Mouse (Mus musculus) G1E (cell line): ENCODE measurements at regions not wholly inside any gene's neighbourhood (a gene's known extent, or its start where the extent isn't known, plus 50 kb on each side); places are given as distances from the start of the nearest gene placed in this dataset.

ENCODE experiments used
- ATAC-seq: 2 replicates; pipeline ENCODE4 v1.8.0; 2016; ENCODE audit warnings: mild to moderate bottlenecking; ENCODE audit not compliant: insufficient number of reproducible peaks, poor library complexity, low FRiP score, severe bottlenecking; ENCODE audit errors: extremely low read depth
- DNase-seq: peaks from one replicate; pipeline ENCODE4 v3.0.0; 2012; ENCODE audit warnings: low spot score
- H3K27me3 ChIP-seq: 2 replicates; pipeline ENCODE4 v1.6.1; 2012; ENCODE audit warnings: mild to moderate bottlenecking, low read length, inconsistent platforms; ENCODE audit not compliant: insufficient read depth
- H3K36me3 ChIP-seq: replicated peaks from 2 replicates; pipeline ENCODE3; 2012; ENCODE audit warnings: mild to moderate bottlenecking, inconsistent platforms
- H3K4me1 ChIP-seq: 2 replicates; pipeline ENCODE4 v1.6.1; 2012; ENCODE audit warnings: low read depth, low read length, inconsistent platforms, mixed read lengths; ENCODE audit not compliant: insufficient read depth
- H3K4me3 ChIP-seq: 2 replicates; pipeline ENCODE4 v1.5.1; 2012; ENCODE audit warnings: low read depth, mild to moderate bottlenecking, inconsistent platforms, low read length, moderate library complexity, mixed read lengths
- H3K9me3 ChIP-seq: replicated peaks from 2 replicates; pipeline ENCODE4 v1.6.1; 2012; ENCODE audit warnings: inconsistent platforms
- CTCF ChIP-seq: IDR thresholded peaks from 2 replicates; pipeline ENCODE4 v1.5.1; 2012; ENCODE audit warnings: low read depth, low read length, inconsistent platforms, mixed read lengths
- GATA1 ChIP-seq: IDR thresholded peaks from 2 replicates; pipeline ENCODE4 v1.6.1; 2012; ENCODE audit warnings: borderline replicate concordance, low read length, inconsistent platforms, mixed read lengths
- GATA2 ChIP-seq: IDR thresholded peaks from 2 replicates; pipeline ENCODE4 v1.6.1; 2012; ENCODE audit warnings: low read depth, low read length, inconsistent platforms, borderline replicate concordance
- POLR2AphosphoS5 ChIP-seq: IDR thresholded peaks from 2 replicates; pipeline ENCODE4 v1.6.1; 2012; ENCODE audit warnings: low read depth, low read length, inconsistent platforms; ENCODE audit not compliant: insufficient replicate concordance
- TAL1 ChIP-seq: conservative IDR thresholded peaks from 2 replicates; pipeline ENCODE4 v1.6.1; 2012; ENCODE audit warnings: low read depth, low read length, inconsistent platforms, mixed read lengths

GRCm38 (mm10) chr8:126662797-126663784, 69.3 kb upstream of the Irf2bp2 start:
- ATAC-seq (0 out of 2 replicates have a peak, but pooled peaks have one; percentile 6), DNase-seq (no peak)
- no peaks in the 10 kb centered on the region for H3K9me3 ChIP-seq
- peaks cover 86% of the 10 kb centered on the region for H3K4me1 ChIP-seq
- TF ChIP-seq GATA1 (no peak), GATA2 (no peak), TAL1 (no peak), CTCF (no peak), POLR2AphosphoS5 (no peak)
- H3K4me3 ChIP-seq = no peak overlapping the region; the same call in 1 of the 2 replicates
- H3K36me3 ChIP-seq = no peaks in the 10 kb centered on the region
- no peaks in the 10 kb centered on the region for H3K27me3 ChIP-seq

DNA sequence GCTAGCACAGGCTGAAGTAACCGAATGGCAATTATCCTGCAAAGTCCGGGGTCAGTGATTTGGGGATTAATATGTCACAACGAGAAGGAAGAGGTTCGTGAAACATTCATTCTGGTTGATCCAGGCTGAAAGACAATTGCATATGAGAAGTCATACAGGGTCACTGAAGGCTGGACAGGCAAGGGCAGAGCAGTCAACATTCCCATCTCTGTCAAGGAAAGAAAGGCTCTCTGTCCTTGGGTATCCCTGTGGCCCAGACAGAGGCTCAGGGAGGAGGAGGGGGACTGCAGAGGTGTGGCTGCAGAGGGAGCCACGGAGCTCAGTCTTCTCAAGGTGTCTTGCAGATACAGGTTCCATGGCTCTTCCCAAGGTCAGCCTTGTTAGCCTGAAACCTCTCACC, 68.4 kb upstream of the Irf2bp2 start:
- DNase-seq (no peak), ATAC-seq (no peak)
- Histone ChIP-seq H3K9me3 (no peaks in the 10 kb centered on the region), H3K27me3 (no peaks in the 10 kb centered on the region), H3K4me3 (no peak overlapping the region), H3K36me3 (no peaks in the 10 kb centered on the region), H3K4me1 (peaks cover 77% of the 10 kb centered on the region)
- TF ChIP-seq GATA2 (no peak), GATA1 (no peak), TAL1 (no peak), POLR2AphosphoS5 (no peak), CTCF (no peak)

DNA sequence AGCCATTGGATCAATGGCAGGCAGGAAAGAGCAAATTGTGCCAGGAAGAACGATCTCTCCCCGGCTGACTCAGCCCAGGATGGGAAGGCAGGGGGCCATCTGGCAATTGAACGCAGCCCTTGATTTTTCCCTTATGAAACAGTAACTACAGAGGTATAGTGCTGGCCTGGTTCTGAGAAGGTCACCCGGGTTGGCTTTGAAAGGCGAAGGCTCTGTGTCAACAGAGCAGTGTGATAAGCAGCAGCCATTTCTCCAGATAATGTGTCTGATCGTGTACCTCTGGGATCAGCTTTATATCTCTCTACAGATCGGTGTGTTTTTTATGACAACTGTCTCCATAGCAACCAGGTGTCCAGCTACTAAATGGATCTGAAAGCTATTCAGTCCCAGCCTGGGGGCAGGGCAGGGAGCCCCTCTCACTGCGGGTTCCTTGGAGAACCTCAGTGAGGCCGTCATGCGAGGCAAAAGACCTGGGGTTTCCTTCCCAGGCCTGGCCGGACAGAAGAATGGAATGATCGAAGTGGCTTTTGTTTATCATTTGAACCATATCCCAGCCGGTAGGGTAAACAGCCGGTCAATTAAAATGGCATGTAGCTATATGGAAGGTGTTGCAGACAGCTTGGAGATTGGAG, 67.8 kb upstream of the Irf2bp2 start:
- no peak for TF ChIP-seq GATA2
- Histone ChIP-seq H3K4me1 (peaks cover 72% of the 10 kb centered on the region), H3K27me3 (no peaks in the 10 kb centered on the region), H3K4me3 (no peak overlapping the region; the same call in 1 of the 2 replicates), H3K36me3 (no peaks in the 10 kb centered on the region), H3K9me3 (no peaks in the 10 kb centered on the region)
- no peak for ATAC-seq
- no peak for DNase-seq

DNA sequence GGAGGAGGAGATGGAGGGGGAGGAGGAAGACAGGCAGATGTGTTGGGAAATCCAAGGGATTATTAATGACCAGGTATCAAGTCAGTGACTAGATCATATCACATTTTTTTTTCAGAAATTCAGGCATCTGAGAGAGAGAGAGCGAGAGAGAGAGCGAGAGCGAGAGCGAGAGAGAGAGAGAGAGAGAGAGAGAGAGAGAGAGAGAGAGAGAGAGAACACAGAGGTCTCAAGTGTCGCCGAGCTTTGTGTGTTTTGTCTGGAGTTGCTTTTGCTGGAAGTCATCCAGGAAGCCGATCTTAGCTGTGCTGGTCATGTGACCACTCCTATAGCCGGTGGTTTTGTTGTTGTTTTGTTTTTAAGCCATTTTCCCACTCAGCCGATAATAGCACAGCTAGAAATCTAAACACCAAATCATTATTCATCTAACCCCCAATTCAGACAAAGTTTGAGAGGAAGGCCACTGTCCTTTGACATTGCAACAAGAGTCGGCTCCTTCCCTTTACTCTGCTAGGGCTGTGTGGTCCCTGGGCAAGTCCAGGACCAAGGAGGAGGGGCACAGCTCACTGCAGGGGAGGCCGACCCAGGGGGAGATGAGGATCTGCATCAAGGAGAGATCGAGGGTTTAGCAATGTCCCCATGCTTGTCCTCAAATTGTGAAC, 67.0 kb upstream of the Irf2bp2 start:
- no peaks in the 10 kb centered on the region for H3K27me3 ChIP-seq
- peaks cover 68% of the 10 kb centered on the region for H3K4me1 ChIP-seq
- no peak overlapping the region; the same call in 1 of the 2 replicates for H3K4me3 ChIP-seq
- ATAC-seq (no peak), DNase-seq (no peak)
- H3K9me3 ChIP-seq = no peaks in the 10 kb centered on the region
- TF ChIP-seq CTCF (no peak), GATA2 (no peak), TAL1 (no peak), GATA1 (no peak), POLR2AphosphoS5 (no peak)
- no peaks in the 10 kb centered on the region for H3K36me3 ChIP-seq

- Histone ChIP-seq H3K9me3 (no peaks in the 10 kb centered on the region), H3K27me3 (no peaks in the 10 kb centered on the region), H3K4me3 (no peak overlapping the region), H3K36me3 (no peaks in the 10 kb centered on the region), H3K4me1 (peaks cover 65% of the 10 kb centered on the region)
- DNase-seq (no peak), ATAC-seq (no peak)
- TF ChIP-seq GATA1 (no peak), POLR2AphosphoS5 (no peak), CTCF (no peak), TAL1 (no peak), GATA2 (no peak)
Observed at GRCm38 (mm10) chr8:126659691-126660657, 66.2 kb upstream of the Irf2bp2 start.
